ENCODE assay signal across 9 mouse cellular contexts in genomic region chr3:88087688-88088087, GRCm38 (mm10). TPM values are rescaled to one million over a fixed set of nuclear protein-coding genes. Genes with fewer than 3 reads are reported as not detected.
DNase-seq lines count a peak whose midpoint lies in the region; ATAC-seq and TF ChIP-seq lines count a peak whose summit lies in the region.
"Had no signal": no experiment of that assay in that cellular context is flagged by ENCODE, and none has a peak within 500 bp of the region (broad histone marks: within the 10 kb centered on the region; RNA-seq: fewer than 3 reads in every experiment).

No protein-coding gene starts in this region.

- H3K27me3 ChIP-seq in liver, embryonic 14.5 days (ENCODE audit: control insufficient read depth, insufficient read depth, low read length): no peaks in the 10 kb centered on the region

- H3K27ac ChIP-seq in liver, embryonic 14.5 days: no peak overlapping the region

- H3K4me2 ChIP-seq in liver, embryonic 14.5 days (ENCODE audit: low read depth): no peak overlapping the region

- no peak for ATAC-seq in liver, embryonic 14.5 days (ENCODE audit: insufficient read depth)
- peak; percentile 54; the same call in 1 of the 2 replicates for ATAC-seq in megakaryocyte progenitor cell, adult 5-6 weeks (replicated peaks; ENCODE audit: poor library complexity)
- no peak for ATAC-seq in megakaryocyte, adult 5-6 weeks (ENCODE audit: poor library complexity, severe bottlenecking)

- 66% methylated on average over 1 of the region's 1 CpGs for WGBS in liver, embryonic 14.5 days (ENCODE audit: insufficient replicate concordance)

- H3K9me3 ChIP-seq in liver, embryonic 14.5 days (ENCODE audit: control insufficient read depth, low read length): no peaks in the 10 kb centered on the region

- DNase-seq in adrenal gland, postnatal 36 days: peak; percentile 34 to 43
- DNase-seq in adrenal gland, adult 18-20 months (ENCODE audit: low spot score in 2 of 2): no peak
- DNase-seq in liver, embryonic 14.5 days (ENCODE audit: low read depth in 3 of 3, low spot score in 3 of 3): no peak
- no peak for DNase-seq in liver
- DNase-seq in cerebellum, postnatal 14 days: peak; percentile 57
- DNase-seq in right cerebral cortex, postnatal 14 days: no peak

- H3K9ac ChIP-seq in liver, embryonic 14.5 days (replicated peaks): no peak overlapping the region

- TF ChIP-seq EP300 in liver, embryonic 14.5 days (IDR thresholded peaks at IDR 0.05; ENCODE audit: low read depth): no peak

- H3K36me3 ChIP-seq in liver, embryonic 14.5 days (replicated peaks; ENCODE audit: control insufficient read depth, insufficient read depth, low read depth): peaks cover 8% of the 10 kb centered on the region

- no peak overlapping the region for H3K4me3 ChIP-seq in liver, embryonic 14.5 days (ENCODE audit: insufficient read depth in 1 of 2, low read depth in 2 of 2, low read length in 2 of 2)

- peak; percentile 84 for TF ChIP-seq CTCF in liver, embryonic 14.5 days (IDR thresholded peaks at IDR 0.05; ENCODE audit: low read depth)

- H3K4me1 ChIP-seq in liver, embryonic 14.5 days (replicated peaks; ENCODE audit: control insufficient read depth in 2 of 2, insufficient read depth in 2 of 2, low read length in 1 of 2): peaks cover 2 to 5% of the 10 kb centered on the region in 2 experiments; a peak in 3 of 4 replicates

RNA-seq across cellular contexts. Expression of gene Iqgap3, which starts 5.9 kb away (rescaled TPM):
- 1 to 10 TPM; 2.1 to 2.2 TPM for total RNA-seq in adrenal gland, postnatal 36 days (2021)
- under 1 TPM; 0.64 to 0.80 TPM for total RNA-seq in adrenal gland, adult 18-20 months (2021)
- polyA plus RNA-seq in liver, embryonic 14.5 days (2012; rRNA removed): 8.4 and 8.8 TPM in 2 replicates
- polyA plus RNA-seq in liver, embryonic 14.5 days (2014; fragmentation: Nextera tagmentation; extraction: Ambion mirVana): 6.7 and 7.6 TPM in 2 replicates
- total RNA-seq in megakaryocyte progenitor cell, adult 5-6 weeks (2015): 14.1 and 14.2 TPM in 2 replicates
- 21.4 and 22.0 TPM in 2 replicates for total RNA-seq in megakaryocyte progenitor cell, adult 5-6 weeks (2017)
- 13.5 and 16.3 TPM in 2 replicates for total RNA-seq in megakaryocyte, adult 5-6 weeks (2015)
- 26.3 and 27.8 TPM in 2 replicates for total RNA-seq in megakaryocyte, adult 5-6 weeks (2017)
- total RNA-seq: neutrophil, adult 5-6 weeks had no signal

RNA-seq across cellular contexts. Expression of gene Ttc24, which starts 9.6 kb away (rescaled TPM):
- not detected for total RNA-seq in adrenal gland, postnatal 36 days (2021)
- total RNA-seq in adrenal gland, adult 18-20 months (2021): not detected
- not detected in 2 replicates for polyA plus RNA-seq in liver, embryonic 14.5 days (2012; rRNA removed)
- not detected in 2 replicates for polyA plus RNA-seq in liver, embryonic 14.5 days (2014; fragmentation: Nextera tagmentation; extraction: Ambion mirVana)
- not detected in 2 replicates for total RNA-seq in megakaryocyte progenitor cell, adult 5-6 weeks (2015)
- not detected in 2 replicates for total RNA-seq in megakaryocyte progenitor cell, adult 5-6 weeks (2017)
- not detected in 2 replicates for total RNA-seq in megakaryocyte, adult 5-6 weeks (2015)
- not detected in 2 replicates for total RNA-seq in megakaryocyte, adult 5-6 weeks (2017)
- total RNA-seq: neutrophil, adult 5-6 weeks had no signal

RNA-seq across cellular contexts. Expression of gene Naxe, which starts 29.4 kb away (rescaled TPM):
- total RNA-seq in adrenal gland, postnatal 36 days (2021): 100 to 1,000 TPM; 127 to 140 TPM
- total RNA-seq in adrenal gland, adult 18-20 months (2021): 100 to 1,000 TPM; 155 to 159 TPM
- 25.0 and 26.1 TPM in 2 replicates for polyA plus RNA-seq in liver, embryonic 14.5 days (2012; rRNA removed)
- polyA plus RNA-seq in liver, embryonic 14.5 days (2014; fragmentation: Nextera tagmentation; extraction: Ambion mirVana): 59.6 and 67.7 TPM in 2 replicates
- 44.2 and 67.8 TPM in 2 replicates for total RNA-seq in megakaryocyte progenitor cell, adult 5-6 weeks (2015)
- 39.6 and 41.4 TPM in 2 replicates for total RNA-seq in megakaryocyte progenitor cell, adult 5-6 weeks (2017)
- 48.2 and 56.4 TPM in 2 replicates for total RNA-seq in megakaryocyte, adult 5-6 weeks (2015)
- total RNA-seq in megakaryocyte, adult 5-6 weeks (2017): 17.8 and 29.3 TPM in 2 replicates

RNA-seq across cellular contexts. Expression of gene Gpatch4, which starts 44.8 kb away (rescaled TPM):
- total RNA-seq in adrenal gland, postnatal 36 days (2021): 10 to 100 TPM; 12.9 to 20.4 TPM
- total RNA-seq in adrenal gland, adult 18-20 months (2021): 10 to 100 TPM; 15.9 to 18.9 TPM
- polyA plus RNA-seq in liver, embryonic 14.5 days (2012; rRNA removed): 5.4 and 11.5 TPM in 2 replicates
- 19.0 and 22.2 TPM in 2 replicates for polyA plus RNA-seq in liver, embryonic 14.5 days (2014; fragmentation: Nextera tagmentation; extraction: Ambion mirVana)
- total RNA-seq in megakaryocyte progenitor cell, adult 5-6 weeks (2015): 34.2 and 38.7 TPM in 2 replicates
- 49.2 and 51.8 TPM in 2 replicates for total RNA-seq in megakaryocyte progenitor cell, adult 5-6 weeks (2017)
- 7.3 TPM in 2 replicates for total RNA-seq in megakaryocyte, adult 5-6 weeks (2015)
- 9.5 and 10.1 TPM in 2 replicates for total RNA-seq in megakaryocyte, adult 5-6 weeks (2017)

RNA-seq across cellular contexts. Expression of gene Mef2d, which starts 54.5 kb away (rescaled TPM):
- total RNA-seq in adrenal gland, postnatal 36 days (2021): 10 to 100 TPM; 85.1 to 99.4 TPM
- total RNA-seq in adrenal gland, adult 18-20 months (2021): 10 to 100 TPM; 83.3 to 90.7 TPM
- polyA plus RNA-seq in liver, embryonic 14.5 days (2012; rRNA removed): 10.3 and 11.1 TPM in 2 replicates
- polyA plus RNA-seq in liver, embryonic 14.5 days (2014; fragmentation: Nextera tagmentation; extraction: Ambion mirVana): 6.4 and 7.5 TPM in 2 replicates
- total RNA-seq in megakaryocyte progenitor cell, adult 5-6 weeks (2015): 82.5 and 95.7 TPM in 2 replicates
- total RNA-seq in megakaryocyte progenitor cell, adult 5-6 weeks (2017): 49.6 and 52.8 TPM in 2 replicates
- 73.3 and 77.4 TPM in 2 replicates for total RNA-seq in megakaryocyte, adult 5-6 weeks (2015)
- total RNA-seq in megakaryocyte, adult 5-6 weeks (2017): 29.2 and 42.0 TPM in 2 replicates

Comparison
In these comparisons a context has a peak if more than half of its experiments do, and no peak if none do; other contexts are left out.
1. DNase-seq: peak in adrenal gland, postnatal 36 days (2 of 2) and cerebellum, postnatal 14 days (2 of 2); none in adrenal gland, adult 18-20 months (0 of 2), liver, embryonic 14.5 days (0 of 3), liver (single experiment) and right cerebral cortex, postnatal 14 days (single experiment).
2. RNA of gene Iqgap3, which starts 5.9 kb away (total RNA-seq): 13.5 to 27.8 TPM in megakaryocyte, adult 5-6 weeks and 14.1 to 22.0 TPM in megakaryocyte progenitor cell, adult 5-6 weeks; 2.1 to 2.2 TPM in adrenal gland, postnatal 36 days and 0.64 to 0.80 TPM in adrenal gland, adult 18-20 months; every median in the first group is over 4 times any median in the second.